Mouse (Mus musculus): ENCODE data around the gene Gm12258. TPM values are rescaled to one million over a fixed set of nuclear protein-coding genes. Genes with fewer than 3 reads are reported as not detected.

Gm12258 gene
- polyA plus RNA-seq, 1 experiment: 0.01 TPM

- H3K4me1 ChIP-seq (ENCODE audit: control insufficient read depth): no peaks in the 10 kb centered on the region
- TF ChIP-seq TAL1 (IDR thresholded peaks at IDR 0.05; ENCODE audit: low read length) (no peak), GATA1 (IDR thresholded peaks at IDR 0.05; ENCODE audit: low read length) (no peak)
- H3K4me3 ChIP-seq (replicated peaks): no peak overlapping the region
- H3K9me3 ChIP-seq (ENCODE audit: control insufficient read depth, low read length): no peaks in the 10 kb centered on the region
- H3K36me3 ChIP-seq (ENCODE audit: control insufficient read depth): peaks cover 54% of the 10 kb centered on the region
- no peaks in the 10 kb centered on the region for H3K27me3 ChIP-seq (ENCODE audit: control insufficient read depth)
Observed at GRCm38 (mm10) chr11:58883756-58884155, 36.8 kb downstream of the Gm12258 start.

- H3K4me3 ChIP-seq (replicated peaks): no peak overlapping the region
- H3K27me3 ChIP-seq (ENCODE audit: control insufficient read depth): no peaks in the 10 kb centered on the region
- H3K9me3 ChIP-seq (ENCODE audit: control insufficient read depth, low read length): peaks cover 14% of the 10 kb centered on the region
- no peaks in the 10 kb centered on the region for H3K4me1 ChIP-seq (ENCODE audit: control insufficient read depth)
- peaks cover 84% of the 10 kb centered on the region for H3K36me3 ChIP-seq (ENCODE audit: control insufficient read depth)
- no peak for TF ChIP-seq GATA1 (IDR thresholded peaks at IDR 0.05; ENCODE audit: low read length)
Observed at GRCm38 (mm10) chr11:58890511-58890910, 43.6 kb downstream of the Gm12258 start.

- Histone ChIP-seq H3K4me3 (replicated peaks) (no peak overlapping the region), H3K36me3 (ENCODE audit: control insufficient read depth) (peaks cover 96% of the 10 kb centered on the region), H3K4me1 (ENCODE audit: control insufficient read depth) (peaks cover 9% of the 10 kb centered on the region), H3K27me3 (ENCODE audit: control insufficient read depth) (no peaks in the 10 kb centered on the region), H3K9me3 (ENCODE audit: control insufficient read depth, low read length) (peaks cover 14% of the 10 kb centered on the region)
- no peak for TF ChIP-seq GATA1 (IDR thresholded peaks at IDR 0.05; ENCODE audit: low read length)
- TF ChIP-seq TAL1 (IDR thresholded peaks at IDR 0.05; ENCODE audit: low read length): no peak
Observed at GRCm38 (mm10) chr11:58894456-58894855, 47.5 kb downstream of the Gm12258 start.

- no peak overlapping the region for H3K4me3 ChIP-seq (replicated peaks)
- H3K36me3 ChIP-seq (ENCODE audit: control insufficient read depth): peaks cover 95% of the 10 kb centered on the region
- H3K27me3 ChIP-seq (ENCODE audit: control insufficient read depth): no peaks in the 10 kb centered on the region
- peaks cover 33% of the 10 kb centered on the region for H3K4me1 ChIP-seq (ENCODE audit: control insufficient read depth)
- H3K9me3 ChIP-seq (ENCODE audit: control insufficient read depth, low read length): no peaks in the 10 kb centered on the region
- TF ChIP-seq GATA1 (IDR thresholded peaks at IDR 0.05; ENCODE audit: low read length): no peak
Observed at GRCm38 (mm10) chr11:58897485-58897884, 50.5 kb downstream of the Gm12258 start.

GRCm38 (mm10) chr11:58901080-58901479 is 54.1 kb downstream of the Gm12258 start:
- Histone ChIP-seq H3K36me3 (ENCODE audit: control insufficient read depth) (peaks cover 67% of the 10 kb centered on the region), H3K27me3 (ENCODE audit: control insufficient read depth) (no peaks in the 10 kb centered on the region), H3K4me3 (replicated peaks) (peak overlapping the region; percentile 42), H3K9me3 (ENCODE audit: control insufficient read depth, low read length) (0 out of 2 replicates have a peak, but pooled peaks cover 3% of the 10 kb centered on the region), H3K4me1 (ENCODE audit: control insufficient read depth) (peaks cover 62% of the 10 kb centered on the region)
- no peak for TF ChIP-seq TAL1 (IDR thresholded peaks at IDR 0.05; ENCODE audit: low read length)
- TF ChIP-seq GATA1 (IDR thresholded peaks at IDR 0.05; ENCODE audit: low read length): no peak

- Histone ChIP-seq H3K9me3 (ENCODE audit: control insufficient read depth, low read length) (0 out of 2 replicates have a peak, but pooled peaks cover 3% of the 10 kb centered on the region), H3K4me3 (replicated peaks) (peak within 1 kb of the TSS; percentile 68), H3K4me1 (ENCODE audit: control insufficient read depth) (peaks cover 54% of the 10 kb centered on the region), H3K36me3 (ENCODE audit: control insufficient read depth) (peaks cover 42% of the 10 kb centered on the region), H3K27me3 (ENCODE audit: control insufficient read depth) (no peaks in the 10 kb centered on the region)
- TF ChIP-seq TAL1 (IDR thresholded peaks at IDR 0.05; ENCODE audit: low read length) (no peak), GATA1 (IDR thresholded peaks at IDR 0.05; ENCODE audit: low read length) (peak; percentile 38; the same call in 1 of the 2 replicates)
Observed at GRCm38 (mm10) chr11:58903511-58904409, 56.8 kb downstream of the Gm12258 start, which contains the start of gene Zfp39. TSS of gene Zfp39 (minus strand) at chr11:58904225.

GRCm38 (mm10) chr11:58904410-58904718 is 57.4 kb downstream of the Gm12258 start:
- Histone ChIP-seq H3K36me3 (ENCODE audit: control insufficient read depth) (peaks cover 36% of the 10 kb centered on the region), H3K9me3 (ENCODE audit: control insufficient read depth, low read length) (0 out of 2 replicates have a peak, but pooled peaks cover 3% of the 10 kb centered on the region), H3K27me3 (ENCODE audit: control insufficient read depth) (peaks cover 3% of the 10 kb centered on the region), H3K4me3 (replicated peaks) (peak overlapping the region; percentile 68), H3K4me1 (ENCODE audit: control insufficient read depth) (peaks cover 54% of the 10 kb centered on the region)
- TF ChIP-seq GATA1 (IDR thresholded peaks at IDR 0.05; ENCODE audit: low read length) (no peak), TAL1 (IDR thresholded peaks at IDR 0.05; ENCODE audit: low read length) (no peak)

GRCm38 (mm10) chr11:58904838-58905237 is 57.9 kb downstream of the Gm12258 start:
- TF ChIP-seq TAL1 (IDR thresholded peaks at IDR 0.05; ENCODE audit: low read length) (no peak), GATA1 (IDR thresholded peaks at IDR 0.05; ENCODE audit: low read length) (no peak)
- Histone ChIP-seq H3K36me3 (ENCODE audit: control insufficient read depth) (peaks cover 31% of the 10 kb centered on the region), H3K27me3 (ENCODE audit: control insufficient read depth) (peaks cover 6% of the 10 kb centered on the region), H3K4me3 (replicated peaks) (peak overlapping the region; percentile 68), H3K9me3 (ENCODE audit: control insufficient read depth, low read length) (0 out of 2 replicates have a peak, but pooled peaks cover 3% of the 10 kb centered on the region), H3K4me1 (ENCODE audit: control insufficient read depth) (peaks cover 54% of the 10 kb centered on the region)

Other genes with a start within 250 kb of the Gm12258 start
- gene 2210407C18Rik, start 231.1 kb upstream of the Gm12258 start, polyA plus RNA-seq (2012): not detected in 2 replicates
- gene Olfr323, start 216.7 kb upstream of the Gm12258 start, polyA plus RNA-seq (2012): 0.02 TPM in 1 of 2 replicates, not detected in the other
- 5.5 and 5.7 TPM in 2 replicates for gene Trim58, start 206.7 kb upstream of the Gm12258 start, polyA plus RNA-seq (2012)
- 0.04 and 0.05 TPM in 2 replicates for gene Olfr322, start 188.4 kb upstream of the Gm12258 start, polyA plus RNA-seq (2012)
- not detected in 2 replicates for gene Olfr320, start 166.1 kb upstream of the Gm12258 start, polyA plus RNA-seq (2012)
- not detected in 2 replicates for gene Olfr319, start 148.0 kb upstream of the Gm12258 start, polyA plus RNA-seq (2012)
- not detected in 2 replicates for gene Olfr318, start 123.1 kb upstream of the Gm12258 start, polyA plus RNA-seq (2012)
- not detected in 2 replicates for gene Olfr317, start 107.9 kb upstream of the Gm12258 start, polyA plus RNA-seq (2012)
- not detected in 2 replicates for gene Olfr316, start 94.4 kb upstream of the Gm12258 start, polyA plus RNA-seq (2012)
- not detected in 2 replicates for gene Olfr315, start 74.0 kb upstream of the Gm12258 start, polyA plus RNA-seq (2012)
- not detected in 2 replicates for gene Olfr314, start 64.2 kb upstream of the Gm12258 start, polyA plus RNA-seq (2012)
- gene Fam183b, start 45.2 kb upstream of the Gm12258 start, polyA plus RNA-seq (2012): not detected in 2 replicates
- gene Olfr313, start 32.2 kb upstream of the Gm12258 start, polyA plus RNA-seq (2012): not detected in 2 replicates
- gene Olfr312, start 17.9 kb upstream of the Gm12258 start, polyA plus RNA-seq (2012): not detected in 2 replicates
- not detected in 2 replicates for gene Olfr311, start 7.9 kb upstream of the Gm12258 start, polyA plus RNA-seq (2012)
- gene 2810021J22Rik, start 20.1 kb downstream of the Gm12258 start, polyA plus RNA-seq (2012): 0.04 and 0.05 TPM in 2 replicates
- gene Zfp39, start 57.1 kb downstream of the Gm12258 start, polyA plus RNA-seq (2012): 0.07 and 0.10 TPM in 2 replicates
- 3.0 and 3.5 TPM in 2 replicates for gene Btnl10, start 70.8 kb downstream of the Gm12258 start, polyA plus RNA-seq (2012)
- gene Rnf187, start 91.8 kb downstream of the Gm12258 start, polyA plus RNA-seq (2012): 58.5 and 75.1 TPM in 2 replicates
- gene Hist3h2ba, start 101.8 kb downstream of the Gm12258 start, polyA plus RNA-seq (2012): 5.1 and 5.4 TPM in 2 replicates
- gene Hist3h2a, start 107.5 kb downstream of the Gm12258 start, polyA plus RNA-seq (2012): 5.7 and 9.8 TPM in 2 replicates
- gene Trim17, start 107.5 kb downstream of the Gm12258 start, polyA plus RNA-seq (2012): 0.14 TPM in 1 of 2 replicates, not detected in the other
- gene Trim11, start 130.9 kb downstream of the Gm12258 start, polyA plus RNA-seq (2012): 1.0 and 1.2 TPM in 2 replicates

Data from erythroblast, embryonic 14.5 days (primary cell).